Comparison of ENCODE assay signal across 9 mouse cellular contexts in the genomic region with DNA sequence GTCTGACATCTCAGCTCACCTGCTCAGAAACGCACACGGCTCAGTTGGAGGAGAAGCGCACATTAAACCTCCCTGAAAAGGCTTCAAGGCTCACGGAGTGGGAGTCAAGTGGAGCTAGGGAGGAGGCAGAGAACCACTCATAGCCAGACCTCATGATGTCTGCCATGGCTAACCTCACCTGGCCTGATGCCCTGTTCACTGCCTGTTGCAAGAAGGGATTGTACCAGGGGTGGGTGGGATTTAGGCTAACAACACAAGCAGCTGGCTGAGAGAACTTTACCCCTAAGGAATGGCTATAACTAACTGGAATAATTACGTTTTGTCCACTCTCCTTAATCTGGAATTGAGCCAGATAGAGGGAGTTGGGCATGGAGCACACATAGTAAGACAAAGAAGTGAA. TPM values are rescaled to one million over a fixed set of nuclear protein-coding genes. Genes with fewer than 3 reads are reported as not detected.
A peak's percentile ranks its signal among the peaks of the same experiment; 100 is the strongest.
DNase-seq lines count a peak whose midpoint lies in the region; ATAC-seq and TF ChIP-seq lines count a peak whose summit lies in the region.
"Had no signal": no experiment of that assay in that cellular context is flagged by ENCODE, and none has a peak within 500 bp of the region (broad histone marks: within the 10 kb centered on the region; RNA-seq: fewer than 3 reads in every experiment).

No protein-coding gene starts in this region.

- no peak for TF ChIP-seq CTCF in heart, postnatal 0 days (IDR thresholded peaks at IDR 0.05; ENCODE audit: low read depth)

- peak; percentile 85 to 88 for DNase-seq in kidney, adult 8-10 months
- DNase-seq in kidney, adult 18-20 months: no peak
- peak; percentile 55 to 73 for DNase-seq in cerebellum, postnatal 14 days
- peak; percentile 47 for DNase-seq in heart, postnatal 0 days (ENCODE audit: low spot score)
- DNase-seq in lung, postnatal 14 days: peak; percentile 37
- no peak for DNase-seq in MN1 (ENCODE audit: low spot score)
- DNase-seq in left cerebral cortex, adult 9 months (ENCODE audit: low spot score in 2 of 2): no peak

- no peak for TF ChIP-seq EP300 in heart, postnatal 0 days (IDR thresholded peaks at IDR 0.05; ENCODE audit: low read depth)

- no peaks in the 10 kb centered on the region for H3K36me3 ChIP-seq in heart, postnatal 0 days (replicated peaks; ENCODE audit: control insufficient read depth, insufficient read depth, low read length)
- no peaks in the 10 kb centered on the region for H3K36me3 ChIP-seq in forebrain, embryonic 16.5 days (ENCODE audit: control insufficient read depth, insufficient read depth)
- H3K36me3 ChIP-seq: limb, embryonic 15.5 days had no signal

- no peaks in the 10 kb centered on the region for H3K9me3 ChIP-seq in heart, postnatal 0 days (replicated peaks; ENCODE audit: control insufficient read depth, low read length)
- H3K9me3 ChIP-seq in forebrain, embryonic 16.5 days (ENCODE audit: control insufficient read depth, low read length): no peaks in the 10 kb centered on the region
- H3K9me3 ChIP-seq: limb, embryonic 15.5 days had no signal

- no peaks in the 10 kb centered on the region for H3K4me1 ChIP-seq in heart, postnatal 0 days (ENCODE audit: control insufficient read depth, insufficient read depth)
- no peaks in the 10 kb centered on the region for H3K4me1 ChIP-seq in forebrain, embryonic 16.5 days (replicated peaks; ENCODE audit: control insufficient read depth, insufficient read depth, low read length)
- H3K4me1 ChIP-seq: limb, embryonic 15.5 days had no signal

- H3K4me3 ChIP-seq in heart, postnatal 0 days (ENCODE audit: low read depth, low read length): peak overlapping the region; percentile 48
- H3K4me3 ChIP-seq in forebrain, embryonic 16.5 days (replicated peaks; ENCODE audit: low read length): no peak overlapping the region
- H3K4me3 ChIP-seq: limb, embryonic 15.5 days had no signal

- no peaks in the 10 kb centered on the region for H3K27me3 ChIP-seq in heart, postnatal 0 days (ENCODE audit: control insufficient read depth, insufficient read depth, low read length)
- no peaks in the 10 kb centered on the region for H3K27me3 ChIP-seq in forebrain, embryonic 16.5 days (replicated peaks; ENCODE audit: control insufficient read depth, insufficient read depth, low read length)
- H3K27me3 ChIP-seq: limb, embryonic 15.5 days had no signal

- ATAC-seq in heart, postnatal 0 days (ENCODE audit: insufficient read depth, low read depth): peak; percentile 15
- ATAC-seq in forebrain, embryonic 16.5 days: no peak

- peak overlapping the region; percentile 64 for H3K9ac ChIP-seq in heart, postnatal 0 days (replicated peaks; ENCODE audit: low read depth, low read length)
- no peak overlapping the region for H3K9ac ChIP-seq in forebrain, embryonic 16.5 days (replicated peaks; ENCODE audit: low read depth, low read length)
- H3K9ac ChIP-seq: limb, embryonic 15.5 days had no signal

- WGBS in heart, postnatal 0 days: 27% methylated on average over 5 of the region's 5 CpGs
- 65% methylated on average over 5 of the region's 5 CpGs for WGBS in forebrain, embryonic 16.5 days

- H3K4me2 ChIP-seq in heart, postnatal 0 days (ENCODE audit: low read depth, low read length): peak overlapping the region; percentile 64
- H3K4me2 ChIP-seq in forebrain, embryonic 16.5 days (ENCODE audit: low read length): no peak overlapping the region
- H3K4me2 ChIP-seq: limb, embryonic 15.5 days had no signal

- peak overlapping the region; percentile 99 for H3K27ac ChIP-seq in heart, postnatal 0 days (ENCODE audit: low read depth)
- no peak overlapping the region for H3K27ac ChIP-seq in forebrain, embryonic 16.5 days (ENCODE audit: low read length)
- H3K27ac ChIP-seq: limb, embryonic 15.5 days had no signal

RNA-seq across cellular contexts. Expression of gene Ddo, which starts 0.6 kb away (rescaled TPM):
- total RNA-seq in heart, postnatal 0 days (2014; rRNA removed; ENCODE audit: low replicate concordance): 41.4 and 52.6 TPM in 2 replicates
- polyA plus RNA-seq in heart, postnatal 0 days (2015; fragmentation: Nextera tagmentation; extraction: Ambion mirVana): 26.7 and 32.0 TPM in 2 replicates
- 0.48 and 0.71 TPM in 2 replicates for polyA plus RNA-seq in forebrain, embryonic 16.5 days (2015; fragmentation: Nextera tagmentation; extraction: Ambion mirVana)

RNA-seq across cellular contexts. Expression of gene Mettl24, which starts 52.6 kb away (rescaled TPM):
- total RNA-seq in heart, postnatal 0 days (2014; rRNA removed; ENCODE audit: low replicate concordance): 0.43 and 4.7 TPM in 2 replicates
- polyA plus RNA-seq in heart, postnatal 0 days (2015; fragmentation: Nextera tagmentation; extraction: Ambion mirVana): 2.9 and 3.0 TPM in 2 replicates
- 0.27 and 0.47 TPM in 2 replicates for polyA plus RNA-seq in forebrain, embryonic 16.5 days (2015; fragmentation: Nextera tagmentation; extraction: Ambion mirVana)

Comparison
In these comparisons a context has a peak if more than half of its experiments do, and no peak if none do; other contexts are left out.
1. DNase-seq: peak in kidney, adult 8-10 months (2 of 2), cerebellum, postnatal 14 days (2 of 2), heart, postnatal 0 days (single experiment) and lung, postnatal 14 days (single experiment); none in kidney, adult 18-20 months (single experiment), MN1 (single experiment) and left cerebral cortex, adult 9 months (0 of 2).
2. RNA of gene Ddo, which starts 0.6 kb away (polyA plus RNA-seq): 26.7 to 32.0 TPM in heart, postnatal 0 days; 0.48 to 0.71 TPM in forebrain, embryonic 16.5 days; every median in the first group is over 10 times any median in the second.